9 mouse cellular contexts compared by ENCODE assay signal in genomic region chr4:144983821-144984371, GRCm38 (mm10).
DNase-seq lines count a peak whose midpoint lies in the region; ATAC-seq and TF ChIP-seq lines count a peak whose summit lies in the region.
"Had no signal": no experiment of that assay in that cellular context is flagged by ENCODE, and none has a peak within 500 bp of the region (broad histone marks: within the 10 kb centered on the region; RNA-seq: fewer than 3 reads in every experiment).

No protein-coding gene starts in this region.

- WGBS in lung, embryonic 14.5 days: 34% methylated on average over 8 of the region's 8 CpGs
- 58% methylated on average over 8 of the region's 8 CpGs for WGBS in embryonic facial prominence, embryonic 14.5 days
- 55% methylated on average over 8 of the region's 8 CpGs for WGBS in neural tube, embryonic 13.5 days
- 86% methylated on average over 8 of the region's 8 CpGs for WGBS in forebrain, embryonic 15.5 days

- H3K27ac ChIP-seq in lung, embryonic 14.5 days (ENCODE audit: low read depth): no peak overlapping the region; the same call in 1 of the 2 replicates
- no peak overlapping the region; the same call in 1 of the 2 replicates for H3K27ac ChIP-seq in embryonic facial prominence, embryonic 14.5 days (replicated peaks; ENCODE audit: low read depth, low read length)
- no peak overlapping the region for H3K27ac ChIP-seq in neural tube, embryonic 13.5 days (replicated peaks)
- no peak overlapping the region for H3K27ac ChIP-seq in forebrain, embryonic 15.5 days (replicated peaks)

- no peaks in the 10 kb centered on the region for H3K27me3 ChIP-seq in lung, embryonic 14.5 days (ENCODE audit: insufficient read depth, low read length)
- no peaks in the 10 kb centered on the region for H3K27me3 ChIP-seq in embryonic facial prominence, embryonic 14.5 days (replicated peaks; ENCODE audit: control insufficient read depth, insufficient read depth, low read length)
- no peaks in the 10 kb centered on the region for H3K27me3 ChIP-seq in neural tube, embryonic 13.5 days
- H3K27me3 ChIP-seq in forebrain, embryonic 15.5 days: no peaks in the 10 kb centered on the region

- H3K9me3 ChIP-seq in lung, embryonic 14.5 days (ENCODE audit: low read depth, low read length): no peaks in the 10 kb centered on the region
- H3K9me3 ChIP-seq in embryonic facial prominence, embryonic 14.5 days (ENCODE audit: control insufficient read depth, low read length): no peaks in the 10 kb centered on the region
- no peaks in the 10 kb centered on the region for H3K9me3 ChIP-seq in neural tube, embryonic 13.5 days
- H3K9me3 ChIP-seq in forebrain, embryonic 15.5 days: no peaks in the 10 kb centered on the region

- no peak overlapping the region for H3K4me3 ChIP-seq in lung, embryonic 14.5 days (ENCODE audit: low read depth, low read length)
- no peak overlapping the region for H3K4me3 ChIP-seq in embryonic facial prominence, embryonic 14.5 days (ENCODE audit: low read depth, low read length)
- H3K4me3 ChIP-seq in neural tube, embryonic 13.5 days: no peak overlapping the region
- no peak overlapping the region for H3K4me3 ChIP-seq in forebrain, embryonic 15.5 days

- H3K4me1 ChIP-seq in lung, embryonic 14.5 days (ENCODE audit: insufficient read depth): no peaks in the 10 kb centered on the region
- peaks cover 22% of the 10 kb centered on the region for H3K4me1 ChIP-seq in embryonic facial prominence, embryonic 14.5 days (ENCODE audit: control insufficient read depth, insufficient read depth, low read length)
- peaks cover 14% of the 10 kb centered on the region; the same call in 1 of the 2 replicates for H3K4me1 ChIP-seq in neural tube, embryonic 13.5 days (replicated peaks)
- no peaks in the 10 kb centered on the region for H3K4me1 ChIP-seq in forebrain, embryonic 15.5 days

- H3K36me3 ChIP-seq in lung, embryonic 14.5 days (ENCODE audit: insufficient read depth): no peaks in the 10 kb centered on the region
- peaks cover 4% of the 10 kb centered on the region; the same call in 1 of the 2 replicates for H3K36me3 ChIP-seq in embryonic facial prominence, embryonic 14.5 days (ENCODE audit: control insufficient read depth, insufficient read depth, low read length)
- H3K36me3 ChIP-seq in neural tube, embryonic 13.5 days: peaks cover 4% of the 10 kb centered on the region
- H3K36me3 ChIP-seq in forebrain, embryonic 15.5 days: peaks cover 10% of the 10 kb centered on the region; the same call in 1 of the 2 replicates

- no peak overlapping the region for H3K9ac ChIP-seq in lung, embryonic 14.5 days
- no peak overlapping the region for H3K9ac ChIP-seq in embryonic facial prominence, embryonic 14.5 days (ENCODE audit: low read depth, low read length)
- H3K9ac ChIP-seq in neural tube, embryonic 13.5 days: no peak overlapping the region
- no peak overlapping the region for H3K9ac ChIP-seq in forebrain, embryonic 15.5 days (replicated peaks)

- no peak overlapping the region for H3K4me2 ChIP-seq in lung, embryonic 14.5 days
- no peak overlapping the region for H3K4me2 ChIP-seq in embryonic facial prominence, embryonic 14.5 days (ENCODE audit: low read depth, low read length)
- no peak overlapping the region for H3K4me2 ChIP-seq in neural tube, embryonic 13.5 days
- H3K4me2 ChIP-seq in forebrain, embryonic 15.5 days (replicated peaks): no peak overlapping the region

- no peak for TF ChIP-seq CTCF in lung, embryonic 14.5 days (IDR thresholded peaks at IDR 0.05; ENCODE audit: low read depth)

- DNase-seq in lung, embryonic 14.5 days: no peak
- no peak for DNase-seq in lung, postnatal 14 days
- DNase-seq in embryonic facial prominence, embryonic 14.5 days (ENCODE audit: low spot score): no peak
- DNase-seq in kidney, adult 9 months: peak; percentile 80
- no peak for DNase-seq in right cerebral cortex, postnatal 4 days
- DNase-seq: adrenal gland, postnatal 36 days; layer of hippocampus, adult 9-11 months had no signal

- ATAC-seq in lung, embryonic 14.5 days (ENCODE audit: insufficient read depth): peak; percentile 48
- 0 out of 2 replicates have a peak, but pooled peaks have one; percentile 16 for ATAC-seq in embryonic facial prominence, embryonic 14.5 days (ENCODE audit: low read depth)
- ATAC-seq in neural tube, embryonic 13.5 days (ENCODE audit: low read depth): peak; percentile 60; the same call in 1 of the 2 replicates
- no peak for ATAC-seq in forebrain, embryonic 15.5 days (replicated peaks)
